Mouse (Mus musculus) intestine, embryonic 14.5 days (tissue): ENCODE data around the gene Arid1b. TPM values are rescaled to one million over a fixed set of nuclear protein-coding genes. Genes with fewer than 3 reads are reported as not detected.
A peak's percentile ranks its signal among the peaks of the same experiment; 100 is the strongest.

Source experiments
- ATAC-seq: fragments of 200-750 bp; cut with Nextera tagmentation; replicated peaks from 2 replicates; pipeline ENCODE4 v1.8.0; 2017; ENCODE audit warnings: low read depth, moderate number of reproducible peaks, moderate TSS enrichment, moderate library complexity; ENCODE audit not compliant: low FRiP score, low TSS enrichment
- DNase-seq: peaks from one replicate; pipeline ENCODE4 v3.0.0-alpha.2; 2018; ENCODE audit warnings: low spot score
- H3K27ac ChIP-seq: fragments of 300-500 bp; sonication (generic); 2 replicates; pipeline ENCODE4 v1.5.1; 2014; ENCODE audit warnings: low read depth, mild to moderate bottlenecking, control low read depth
- H3K27me3 ChIP-seq: fragments of 300-500 bp; sonication (generic); replicated peaks from 2 replicates; pipeline ENCODE4 v1.6.1; 2014; ENCODE audit warnings: low read length, control low read depth; ENCODE audit not compliant: control insufficient read depth, insufficient read depth
- H3K36me3 ChIP-seq: fragments of 300-500 bp; sonication (generic); 2 replicates; pipeline ENCODE4 v1.6.1; 2014; ENCODE audit warnings: low read length, control low read depth; ENCODE audit not compliant: control insufficient read depth, insufficient read depth
- H3K4me1 ChIP-seq: fragments of 300-500 bp; sonication (generic); replicated peaks from 2 replicates; pipeline ENCODE4 v1.6.1; 2014; ENCODE audit warnings: low read length, control low read depth, mixed read lengths; ENCODE audit not compliant: control insufficient read depth, insufficient read depth
- H3K4me2 ChIP-seq: fragments of 300-500 bp; sonication (generic); 2 replicates; pipeline ENCODE4 v1.6.1; 2014; ENCODE audit warnings: low read length
- H3K4me3 ChIP-seq: fragments of 300-500 bp; sonication (generic); 2 replicates; pipeline ENCODE4 v1.5.1; 2014; ENCODE audit warnings: low read depth, low read length, control low read depth, mixed read lengths
- H3K9ac ChIP-seq: fragments of 300-500 bp; sonication (generic); 2 replicates; pipeline ENCODE4 v1.6.1; 2014; ENCODE audit warnings: mild to moderate bottlenecking, low read length
- H3K9me3 ChIP-seq: fragments of 300-500 bp; sonication (generic); 2 replicates; pipeline ENCODE4 v1.6.1; 2016; ENCODE audit warnings: low read length, control low read depth; ENCODE audit not compliant: control insufficient read depth
- WGBS: fragments of 180-500 bp; shearing (Covaris S2); extraction: QIAGEN DNeasy Blood & Tissue Kit; methylation state at CpG from one replicate; pipeline ENCODE4 v1.1.7; 2014; 5-methylcytosine and 5-hydroxymethylcytosine counted together
- polyA plus RNA-seq: library from polyadenylated mRNA; unstranded; fragments of >200 nt; fragmentation: Nextera tagmentation; extraction: Ambion mirVana; gene quantifications from 2 replicates; pipeline ENCODE4 v1.2.1, GENCODE M21; 2014

Gene Arid1b
- polyA plus RNA-seq, 1 experiment from 2014 or later = 16.4 TPM

- no peaks in the 10 kb centered on the region for H3K27me3 ChIP-seq
- no peak overlapping the region for H3K9ac ChIP-seq
- WGBS = 25% methylated on average over 6 of the region's 6 CpGs
- DNase-seq = no peak
- H3K9me3 ChIP-seq = no peaks in the 10 kb centered on the region
- H3K4me3 ChIP-seq = no peak overlapping the region
- no peaks in the 10 kb centered on the region for H3K36me3 ChIP-seq
- peaks cover 38% of the 10 kb centered on the region for H3K4me1 ChIP-seq
- no peak for ATAC-seq
- H3K4me2 ChIP-seq = 0 out of 2 replicates have a peak overlapping the region, but pooled peaks have one; percentile 13
- H3K27ac ChIP-seq = no peak overlapping the region
Observed at GRCm38 (mm10) chr17:5227136-5227535, 233.0 kb downstream of the Arid1b start.

GRCm38 (mm10) chr17:5227950-5228615 lies 234.0 kb downstream of the Arid1b start:
- Histone ChIP-seq H3K27me3 (no peaks in the 10 kb centered on the region), H3K9ac (no peak overlapping the region), H3K4me3 (no peak overlapping the region), H3K27ac (no peak overlapping the region), H3K4me1 (peaks cover 35% of the 10 kb centered on the region), H3K9me3 (no peaks in the 10 kb centered on the region), H3K36me3 (no peaks in the 10 kb centered on the region), H3K4me2 (0 out of 2 replicates have a peak overlapping the region, but pooled peaks have one; percentile 6)
- WGBS = 66% methylated on average over 14 of the region's 14 CpGs
- ATAC-seq (no peak), DNase-seq (no peak)

GRCm38 (mm10) chr17:5228616-5229250 lies 234.6 kb downstream of the Arid1b start:
- peaks cover 38% of the 10 kb centered on the region for H3K4me1 ChIP-seq
- WGBS = 37% methylated on average over 6 of the region's 6 CpGs
- no peak overlapping the region for H3K4me3 ChIP-seq
- H3K4me2 ChIP-seq = 0 out of 2 replicates have a peak overlapping the region, but pooled peaks have one; percentile 6
- H3K36me3 ChIP-seq = no peaks in the 10 kb centered on the region
- H3K27ac ChIP-seq = no peak overlapping the region
- no peaks in the 10 kb centered on the region for H3K27me3 ChIP-seq
- H3K9ac ChIP-seq = no peak overlapping the region
- DNase-seq = no peak
- no peaks in the 10 kb centered on the region for H3K9me3 ChIP-seq
- no peak for ATAC-seq

- Histone ChIP-seq H3K27ac (no peak overlapping the region), H3K4me3 (no peak overlapping the region), H3K4me1 (peaks cover 38% of the 10 kb centered on the region), H3K36me3 (no peaks in the 10 kb centered on the region), H3K9ac (no peak overlapping the region), H3K4me2 (no peak overlapping the region), H3K9me3 (no peaks in the 10 kb centered on the region), H3K27me3 (no peaks in the 10 kb centered on the region)
- no peak for DNase-seq
- WGBS = 71% methylated on average over 7 of the region's 7 CpGs
- no peak for ATAC-seq
Observed at GRCm38 (mm10) chr17:5230063-5230462, 235.9 kb downstream of the Arid1b start.

GRCm38 (mm10) chr17:5232180-5232579 lies 238.0 kb downstream of the Arid1b start:
- Histone ChIP-seq H3K27me3 (no peaks in the 10 kb centered on the region), H3K4me1 (peaks cover 30% of the 10 kb centered on the region), H3K4me2 (no peak overlapping the region), H3K36me3 (no peaks in the 10 kb centered on the region), H3K9ac (no peak overlapping the region), H3K27ac (no peak overlapping the region), H3K9me3 (no peaks in the 10 kb centered on the region), H3K4me3 (no peak overlapping the region)
- 26% methylated on average over 2 of the region's 2 CpGs for WGBS
- DNase-seq (no peak), ATAC-seq (no peak)

GRCm38 (mm10) chr17:5233991-5234390 lies 239.9 kb downstream of the Arid1b start:
- no peak overlapping the region for H3K27ac ChIP-seq
- ATAC-seq = no peak
- H3K4me1 ChIP-seq = peaks cover 29% of the 10 kb centered on the region
- no peaks in the 10 kb centered on the region for H3K36me3 ChIP-seq
- no peaks in the 10 kb centered on the region for H3K27me3 ChIP-seq
- no peak for DNase-seq
- no peaks in the 10 kb centered on the region for H3K9me3 ChIP-seq
- H3K4me2 ChIP-seq = no peak overlapping the region
- no peak overlapping the region for H3K9ac ChIP-seq
- no peak overlapping the region for H3K4me3 ChIP-seq
- WGBS = 90% methylated on average over 1 of the region's 1 CpGs

GRCm38 (mm10) chr17:5235057-5235456 lies 240.9 kb downstream of the Arid1b start:
- H3K4me1 ChIP-seq = peaks cover 36% of the 10 kb centered on the region
- H3K27me3 ChIP-seq = no peaks in the 10 kb centered on the region
- no peaks in the 10 kb centered on the region for H3K36me3 ChIP-seq
- H3K9me3 ChIP-seq = no peaks in the 10 kb centered on the region
- 67% methylated on average over 9 of the region's 9 CpGs for WGBS
- DNase-seq = no peak
- ATAC-seq = no peak
- H3K9ac ChIP-seq = no peak overlapping the region
- H3K4me3 ChIP-seq = no peak overlapping the region
- H3K4me2 ChIP-seq = no peak overlapping the region
- no peak overlapping the region for H3K27ac ChIP-seq

- no peak; the same call in 1 of the 2 replicates for ATAC-seq
- no peak overlapping the region for H3K4me2 ChIP-seq
- peaks cover 4% of the 10 kb centered on the region for H3K36me3 ChIP-seq
- whole genome bisulfite sequencing = 41% methylated on average over 3 of the region's 3 CpGs
- DNase-seq = no peak
- no peak overlapping the region for H3K4me3 ChIP-seq
- no peak overlapping the region for H3K9ac ChIP-seq
- H3K27ac ChIP-seq = no peak overlapping the region
- H3K9me3 ChIP-seq = no peaks in the 10 kb centered on the region
- H3K4me1 ChIP-seq = peaks cover 36% of the 10 kb centered on the region
- no peaks in the 10 kb centered on the region for H3K27me3 ChIP-seq
Observed at GRCm38 (mm10) chr17:5237765-5238164, 243.6 kb downstream of the Arid1b start.
